10 mouse cellular contexts compared by ENCODE assay signal in the genomic region with DNA sequence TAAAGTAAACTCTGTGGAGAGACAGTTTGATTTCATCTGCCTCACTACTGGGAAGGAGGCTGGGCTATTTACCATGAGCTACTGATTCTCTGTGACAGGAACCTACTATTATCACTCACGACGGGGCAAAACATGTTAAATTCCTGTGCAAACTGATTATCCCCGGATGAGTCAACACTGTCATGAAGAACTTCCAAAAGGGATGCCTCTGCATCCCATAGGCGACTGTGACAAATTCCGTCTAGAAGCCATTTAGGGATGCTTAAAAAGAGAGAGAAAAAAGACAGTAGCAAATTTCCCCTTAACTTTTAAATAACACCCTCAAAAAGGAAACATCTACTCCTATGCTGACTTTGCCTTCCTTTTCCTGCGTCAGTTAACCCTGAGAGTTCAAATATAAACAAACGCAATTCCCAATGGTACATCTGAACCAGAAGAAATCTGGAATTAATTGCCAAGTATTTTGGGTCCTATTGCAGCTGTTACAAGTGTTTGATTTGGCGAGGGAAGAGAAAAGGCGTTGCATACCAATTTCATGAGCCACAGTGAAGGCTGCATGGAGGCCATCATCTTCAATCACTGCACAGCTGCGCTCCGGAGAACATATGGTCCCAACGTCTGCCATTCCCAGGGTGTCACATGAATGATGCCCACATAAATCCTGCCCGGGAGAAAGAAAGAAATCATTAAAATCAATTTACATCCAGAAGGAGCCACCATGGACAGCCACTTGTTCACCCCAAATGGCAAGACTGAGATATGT. TPM values are rescaled to one million over a fixed set of nuclear protein-coding genes. Genes with fewer than 3 reads are reported as not detected.
DNase-seq lines count a peak whose midpoint lies in the region; ATAC-seq and TF ChIP-seq lines count a peak whose summit lies in the region.
"Had no signal": no experiment of that assay in that cellular context is flagged by ENCODE, and none has a peak within 500 bp of the region (broad histone marks: within the 10 kb centered on the region; RNA-seq: fewer than 3 reads in every experiment).

No protein-coding gene starts in this region.

- no peak overlapping the region for H3K4me2 ChIP-seq in neural tube, embryonic 12.5 days (replicated peaks)

- TF ChIP-seq CTCF in left cerebral cortex, adult 2 months (IDR thresholded peaks at IDR 0.05) = no peak

- no peaks in the 10 kb centered on the region for H3K9me3 ChIP-seq in neural tube, embryonic 12.5 days

- H3K27ac ChIP-seq in left cerebral cortex, adult 2 months = no peak overlapping the region
- H3K27ac ChIP-seq in neural tube, embryonic 12.5 days = no peak overlapping the region
- H3K27ac ChIP-seq: macrophage had no signal

- 29% methylated on average over 13 of the region's 13 CpGs for WGBS in neural tube, embryonic 12.5 days

- no peaks in the 10 kb centered on the region for H3K36me3 ChIP-seq in neural tube, embryonic 12.5 days

- no peak overlapping the region for H3K9ac ChIP-seq in neural tube, embryonic 12.5 days

- peak; percentile 96 for ATAC-seq in neural tube, embryonic 12.5 days (ENCODE audit: low FRiP score, low read depth)
- no peak for ATAC-seq in megakaryocyte progenitor cell, adult 5-6 weeks (replicated peaks; ENCODE audit: poor library complexity)
- no peak for ATAC-seq in cerebellum, adult (ENCODE audit: insufficient number of reproducible peaks, low FRiP score, low TSS enrichment)

- H3K4me3 ChIP-seq in left cerebral cortex, adult 2 months = no peak overlapping the region
- no peak overlapping the region for H3K4me3 ChIP-seq in neural tube, embryonic 12.5 days
- H3K4me3 ChIP-seq: erythroblast, embryonic 14.5 days had no signal

- no peaks in the 10 kb centered on the region for H3K27me3 ChIP-seq in neural tube, embryonic 12.5 days (replicated peaks)

- peak; percentile 20 for DNase-seq in kidney, adult 9 months
- DNase-seq in kidney, adult 18-20 months = no peak
- peak; percentile 21 to 31 for DNase-seq in frontal cortex, postnatal 10 days (ENCODE audit: low spot score in 2 of 2)
- DNase-seq in left cerebral cortex, adult 2 months (ENCODE audit: extremely low spot score in 1 of 2, low spot score in 2 of 2) = peak; percentile 19 to 56
- DNase-seq in urinary bladder, adult 2 months (ENCODE audit: low spot score) = no peak

- peaks cover 5% of the 10 kb centered on the region; the same call in 1 of the 2 replicates for H3K4me1 ChIP-seq in neural tube, embryonic 12.5 days

- intact Hi-C loops in left cerebral cortex, adult 2 months (cut with DNase I) = loop anchor here (1.0 kb wide), 1 partner anchor 39 kb away; no protein-coding TSS in a partner anchor

RNA-seq across cellular contexts. Expression of a gene that starts 14.2 kb away (rescaled TPM):
- 1 to 10 TPM in 1 of 2 experiments, under 1 TPM in 1; 0.97 to 1.0 TPM for total RNA-seq in left cerebral cortex, adult 2 months (2021)
- polyA plus RNA-seq in neural tube, embryonic 12.5 days (2016; fragmentation: Nextera tagmentation; extraction: Ambion mirVana) = 3.1 and 3.4 TPM in 2 replicates
- polyA plus RNA-seq in urinary bladder, adult 2 months (2012; rRNA removed) = 6.5 and 6.8 TPM in 2 replicates
- 0.05 TPM in 1 of 2 replicates, not detected in the other for total RNA-seq in megakaryocyte progenitor cell, adult 5-6 weeks (2015)
- not detected in 2 replicates for total RNA-seq in megakaryocyte progenitor cell, adult 5-6 weeks (2017)
- polyA plus RNA-seq: erythroblast, embryonic 14.5 days; macrophage had no signal

Comparison
In these comparisons a context has a peak if more than half of its experiments do, and no peak if none do; other contexts are left out.
1. DNase-seq: peak in kidney, adult 9 months (single experiment), frontal cortex, postnatal 10 days (2 of 2) and left cerebral cortex, adult 2 months (2 of 2); none in kidney, adult 18-20 months (single experiment) and urinary bladder, adult 2 months (single experiment).